Mouse (Mus musculus) thymus, adult 2 months (tissue): ENCODE data around the gene Mmrn2. TPM values are rescaled to one million over a fixed set of nuclear protein-coding genes. Genes with fewer than 3 reads are reported as not detected.

Experiments used
- DNase-seq: peaks from one replicate; pipeline ENCODE4 v3.0.0; 2021
- H3K27ac ChIP-seq: fragments of 200-500 bp; 2 replicates; pipeline ENCODE4 v1.5.1; 2012; ENCODE audit warnings: low read length, control low read depth; ENCODE audit not compliant: control insufficient read depth, insufficient read depth
- H3K27me3 ChIP-seq: fragments of 200-500 bp; 2 replicates; pipeline ENCODE4 v1.6.1; 2012; ENCODE audit warnings: mild to moderate bottlenecking, low read length, moderate library complexity, mixed read lengths; ENCODE audit not compliant: control insufficient read depth, insufficient read depth
- H3K36me3 ChIP-seq: fragments of 200-500 bp; 2 replicates; pipeline ENCODE4 v1.6.1; 2012; ENCODE audit warnings: mild to moderate bottlenecking, low read length, moderate library complexity; ENCODE audit not compliant: control insufficient read depth, insufficient read depth
- H3K4me1 ChIP-seq: fragments of 200-500 bp; replicated peaks from 2 replicates; pipeline ENCODE4 v1.6.1; 2012; ENCODE audit warnings: low read length; ENCODE audit not compliant: control insufficient read depth, insufficient read depth
- H3K4me3 ChIP-seq: fragments of 200-500 bp; 2 replicates; pipeline ENCODE4 v1.5.1; 2012; ENCODE audit warnings: mild to moderate bottlenecking, low read length, control low read depth, moderate library complexity; ENCODE audit not compliant: control insufficient read depth, insufficient read depth
- CTCF ChIP-seq: fragments of 200-500 bp; IDR thresholded peaks from 2 replicates; pipeline ENCODE4 v1.5.1; 2012; ENCODE audit warnings: mild to moderate bottlenecking, control low read depth, low read length, moderate library complexity, borderline replicate concordance; ENCODE audit not compliant: control insufficient read depth, poor library complexity, insufficient read depth; ENCODE audit errors: extremely low read depth
- POLR2A ChIP-seq: fragments of 200-500 bp; IDR thresholded peaks from 2 replicates; pipeline ENCODE4 v1.6.1; 2012; ENCODE audit warnings: mild to moderate bottlenecking, low read length, control low read depth, moderate library complexity; ENCODE audit not compliant: control insufficient read depth, poor library complexity, insufficient read depth; ENCODE audit errors: extremely low read depth
- WGBS: fragments of 180-500 bp; shearing (Covaris S2); methylation state at CpG from one replicate; pipeline ENCODE4 v1.1.7; 2018; 5-methylcytosine and 5-hydroxymethylcytosine counted together
- polyA plus RNA-seq: library from polyadenylated mRNA; depleted of rRNA; stranded (reverse); fragments of >200 nt; gene quantifications from 2 replicates; pipeline ENCODE4 v1.2.3, GENCODE M21; 2012

Mmrn2 gene
- polyA plus RNA-seq, 1 experiment = 3.9 TPM

DNA sequence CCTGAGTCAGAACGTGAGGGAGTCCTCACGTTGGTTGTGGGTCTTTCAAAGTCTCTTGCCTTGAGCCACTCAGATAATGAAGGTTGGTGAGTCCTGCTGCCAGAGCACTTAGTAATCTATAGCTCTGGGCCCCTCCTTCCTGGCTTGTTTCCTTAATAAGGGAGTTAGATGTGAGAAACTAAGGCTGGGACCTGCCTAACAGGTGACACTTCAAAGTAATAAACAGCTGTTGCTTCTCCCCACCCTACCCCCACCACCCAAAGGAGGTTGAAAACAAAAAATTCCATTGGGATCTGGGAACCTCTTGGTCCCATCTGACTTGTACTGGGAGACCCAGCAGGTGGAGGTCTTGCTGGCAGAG is 10.1 kb upstream of the Mmrn2 start:
- no peak for DNase-seq
- no peaks in the 10 kb centered on the region for H3K4me1 ChIP-seq
- 89% methylated on average over 2 of the region's 2 CpGs for WGBS

DNA sequence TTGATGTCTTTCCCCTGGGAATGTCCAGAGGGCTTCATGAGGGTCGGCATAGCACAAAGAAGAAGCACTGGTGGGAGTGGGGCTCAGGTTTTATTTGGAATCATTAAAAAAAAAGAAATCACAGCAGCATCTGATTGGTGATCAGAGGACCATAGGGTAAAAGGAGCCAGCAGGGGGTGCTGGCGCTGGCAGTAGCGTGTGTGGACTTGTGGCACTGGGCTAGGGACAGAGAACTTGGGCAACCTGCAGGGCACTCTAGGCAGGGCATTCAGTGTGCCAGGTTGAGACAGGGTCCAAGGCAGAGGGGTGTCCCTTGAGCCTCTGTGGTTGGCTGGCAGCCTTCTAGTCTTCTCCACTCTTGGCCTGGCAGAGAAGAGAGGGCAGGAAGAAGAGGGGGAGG is 5.1 kb upstream of the Mmrn2 start:
- Histone ChIP-seq H3K27me3 (no peaks in the 10 kb centered on the region), H3K27ac (no peak overlapping the region), H3K4me3 (no peak overlapping the region), H3K36me3 (no peaks in the 10 kb centered on the region), H3K4me1 (no peaks in the 10 kb centered on the region)
- 74% methylated on average over 3 of the region's 3 CpGs for WGBS
- DNase-seq = no peak
- TF ChIP-seq CTCF (no peak), POLR2A (no peak)

More for the DNA sequence above, 10.1 kb upstream of the Mmrn2 start:
- H3K4me3 ChIP-seq = no peak overlapping the region
- TF ChIP-seq CTCF (no peak), POLR2A (no peak)
- H3K36me3 ChIP-seq = no peaks in the 10 kb centered on the region
- H3K27me3 ChIP-seq = no peaks in the 10 kb centered on the region
- H3K27ac ChIP-seq = no peak overlapping the region

DNA sequence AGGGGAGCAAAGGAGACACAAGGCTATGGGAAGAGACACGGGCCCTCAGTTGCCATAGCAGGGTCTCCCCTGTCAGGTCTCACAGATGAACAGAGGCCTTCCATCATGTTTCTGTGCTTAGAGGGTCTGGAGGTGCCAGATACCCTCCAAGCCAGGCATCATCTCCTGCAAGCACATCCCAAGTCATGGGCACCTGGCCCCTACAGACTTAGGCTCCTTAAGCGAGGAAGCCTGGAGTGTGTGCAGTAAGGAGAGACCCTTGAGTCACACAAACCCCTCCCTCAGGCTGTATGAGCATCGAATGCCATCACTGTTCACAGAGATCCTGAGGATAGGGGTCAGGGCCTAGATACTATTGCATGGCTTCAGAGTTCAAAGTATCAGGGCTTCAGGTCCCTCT is 4.3 kb upstream of the Mmrn2 start:
- no peak for DNase-seq
- Histone ChIP-seq H3K4me3 (no peak overlapping the region), H3K4me1 (no peaks in the 10 kb centered on the region), H3K27me3 (no peaks in the 10 kb centered on the region), H3K27ac (no peak overlapping the region), H3K36me3 (no peaks in the 10 kb centered on the region)
- 86% methylated on average over 3 of the region's 3 CpGs for WGBS
- TF ChIP-seq POLR2A (no peak), CTCF (no peak)

GRCm38 (mm10) chr14:34371763-34372162 is 3.5 kb upstream of the Mmrn2 start:
- H3K36me3 ChIP-seq = no peaks in the 10 kb centered on the region
- no peaks in the 10 kb centered on the region for H3K27me3 ChIP-seq
- no peak overlapping the region for H3K27ac ChIP-seq
- TF ChIP-seq CTCF = no peak
- TF ChIP-seq POLR2A = no peak
- DNase-seq = no peak
- H3K4me3 ChIP-seq = no peak overlapping the region
- WGBS = 91% methylated on average over 2 of the region's 2 CpGs
- no peaks in the 10 kb centered on the region for H3K4me1 ChIP-seq

DNA sequence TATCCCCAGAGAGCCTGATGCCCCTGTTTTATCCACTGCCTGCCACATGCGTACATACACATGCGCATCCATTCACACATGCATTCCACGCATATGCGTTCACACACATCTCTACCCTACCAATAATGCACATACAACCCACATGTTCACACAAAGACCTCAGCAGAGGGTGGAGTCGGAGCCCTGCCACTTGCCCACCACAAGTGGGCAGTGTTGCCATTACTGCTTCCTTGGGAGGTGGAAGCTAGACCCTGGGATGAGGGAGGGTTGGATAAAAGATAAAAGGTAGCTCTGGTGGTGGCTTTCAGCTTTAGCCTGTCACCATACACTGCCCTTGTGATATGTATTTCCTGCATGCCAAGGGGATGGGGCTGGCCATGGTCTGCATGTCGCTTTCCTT is 2.6 kb upstream of the Mmrn2 start:
- Histone ChIP-seq H3K27ac (no peak overlapping the region), H3K4me1 (no peaks in the 10 kb centered on the region), H3K27me3 (no peaks in the 10 kb centered on the region), H3K36me3 (no peaks in the 10 kb centered on the region), H3K4me3 (no peak overlapping the region)
- DNase-seq = peak; percentile 32
- no peak for TF ChIP-seq CTCF
- no peak for TF ChIP-seq POLR2A
- WGBS = 92% methylated on average over 6 of the region's 6 CpGs

GRCm38 (mm10) chr14:34373581-34373980 is 1.7 kb upstream of the Mmrn2 start:
- Histone ChIP-seq H3K27me3 (no peaks in the 10 kb centered on the region), H3K36me3 (no peaks in the 10 kb centered on the region), H3K4me1 (no peaks in the 10 kb centered on the region), H3K27ac (no peak overlapping the region), H3K4me3 (no peak overlapping the region)
- no peak for DNase-seq
- TF ChIP-seq CTCF (no peak), POLR2A (no peak)
- WGBS = 96% methylated on average over 6 of the region's 6 CpGs

DNA sequence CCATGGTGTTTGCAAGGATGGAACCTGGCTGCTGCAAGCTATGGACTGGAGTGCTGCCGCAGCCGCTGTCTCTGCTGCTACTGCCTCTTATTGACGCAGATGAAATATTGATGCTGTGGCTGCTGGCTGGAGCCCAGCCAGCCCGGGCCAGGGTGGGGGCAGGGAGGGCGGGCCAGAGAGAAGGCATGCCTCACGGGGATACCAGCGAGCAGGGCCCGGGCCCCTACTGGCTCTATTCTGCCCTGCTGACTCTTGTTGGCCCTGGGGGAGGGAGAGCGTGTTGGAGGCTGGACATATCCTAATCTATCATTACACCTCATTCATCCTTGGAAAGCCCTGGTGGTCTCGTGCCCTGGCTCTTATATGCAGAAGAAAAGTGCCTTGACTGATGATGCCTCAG is 688 bp upstream of the Mmrn2 start, which contains the start of gene Sncg:
Gene Sncg, minus strand, starts transcription at position 213 of the 400 bp plus-strand sequence.
- Histone ChIP-seq H3K36me3 (no peaks in the 10 kb centered on the region), H3K27ac (no peak within 1 kb of the TSS), H3K4me1 (no peaks in the 10 kb centered on the region), H3K4me3 (no peak within 1 kb of the TSS), H3K27me3 (no peaks in the 10 kb centered on the region)
- TF ChIP-seq POLR2A = no peak
- TF ChIP-seq CTCF = no peak
- DNase-seq = no peak
- WGBS = 33% methylated on average over 10 of the region's 10 CpGs
